Mouse (Mus musculus): ENCODE measurements around the gene Arnt2.

- TF ChIP-seq CTCF (conservative IDR thresholded peaks at IDR 0.05 in 1 of 2, IDR thresholded peaks at IDR 0.05 in 1 of 2; ENCODE audit: low read depth in 2 of 2, low read length in 2 of 2), result no peak
- TF ChIP-seq SMC3 (IDR thresholded peaks at IDR 0.05; ENCODE audit: low read depth, low read length), result no peak
- TF ChIP-seq GABPA (IDR thresholded peaks at IDR 0.05; ENCODE audit: insufficient replicate concordance, low read depth, low read length), result no peak
- TF ChIP-seq BHLHE40 (IDR thresholded peaks at IDR 0.05; ENCODE audit: low read depth, low read length), result no peak
- TF ChIP-seq RCOR1 (conservative IDR thresholded peaks at IDR 0.05; ENCODE audit: low read depth, low read length), result no peak
- TF ChIP-seq NRF1 (IDR thresholded peaks at IDR 0.05; ENCODE audit: low read depth, low read length), result no peak
- no peak for TF ChIP-seq ZNF384 (IDR thresholded peaks at IDR 0.05; ENCODE audit: low read depth, low read length)
Measured at GRCm38 (mm10) chr7:84408282-84408681, 1.7 kb downstream of the Arnt2 start.
